Mouse (Mus musculus): ENCODE results near the gene Il27. TPM values are rescaled to one million over a fixed set of nuclear protein-coding genes. Genes with fewer than 3 reads are reported as not detected.

Il27 gene
- polyA plus RNA-seq, 2 experiments = not detected

GRCm38 (mm10) chr7:126541661-126542060, 53.1 kb downstream of the Il27 start:
- ATAC-seq (ENCODE audit: low FRiP score, low read depth) = no peak
- peaks cover 17% of the 10 kb centered on the region for H3K36me3 ChIP-seq (ENCODE audit: control insufficient read depth, insufficient read depth, low read length)
- no peak overlapping the region for H3K9ac ChIP-seq (ENCODE audit: low read depth, low read length, severe bottlenecking)

More at GRCm38 (mm10) chr7:126541661-126542060, 53.1 kb downstream of the Il27 start:
- peaks cover 5% of the 10 kb centered on the region for H3K27me3 ChIP-seq (ENCODE audit: control insufficient read depth, insufficient read depth, low read length)
- H3K4me1 ChIP-seq (ENCODE audit: control insufficient read depth, insufficient read depth, low read length) = no peaks in the 10 kb centered on the region
- WGBS = 84% methylated on average over 1 of the region's 1 CpGs
- no peak overlapping the region for H3K4me3 ChIP-seq (replicated peaks; ENCODE audit: low read length)
- no peak for DNase-seq (ENCODE audit: low spot score)
- no peak for TF ChIP-seq POLR2A (IDR thresholded peaks at IDR 0.05; ENCODE audit: borderline replicate concordance, extremely low read depth, insufficient read depth, insufficient read length)
- H3K9me3 ChIP-seq (ENCODE audit: control insufficient read depth, low read length) = no peaks in the 10 kb centered on the region
- no peak overlapping the region for H3K27ac ChIP-seq (replicated peaks; ENCODE audit: low read depth, low read length)
- no peak overlapping the region for H3K4me2 ChIP-seq (replicated peaks; ENCODE audit: low read depth, low read length, severe bottlenecking)

Small RNA genes within 50 kb of the gene (microRNA-seq; reads per million reads assigned to microRNA genes)
- gene Mir7059 = 0.69 reads per million

Other genes starting within 250 kb of the Il27 start
- gene Lat, start 225.4 kb downstream of the Il27 start, polyA plus RNA-seq (2012; rRNA removed) = 3.7 and 4.1 TPM in 2 replicates
- 2.7 and 4.1 TPM in 2 replicates for gene Lat, start 225.4 kb downstream of the Il27 start, polyA plus RNA-seq (2014; fragmentation: Nextera tagmentation; extraction: Ambion mirVana)
- gene Spns1, start 217.5 kb downstream of the Il27 start, polyA plus RNA-seq (2012; rRNA removed) = 158 and 195 TPM in 2 replicates
- 47.0 and 51.7 TPM in 2 replicates for gene Spns1, start 217.5 kb downstream of the Il27 start, polyA plus RNA-seq (2014; fragmentation: Nextera tagmentation; extraction: Ambion mirVana)
- gene Nfatc2ip, start 198.2 kb downstream of the Il27 start, polyA plus RNA-seq (2012; rRNA removed) = 10.2 and 11.9 TPM in 2 replicates
- gene Nfatc2ip, start 198.2 kb downstream of the Il27 start, polyA plus RNA-seq (2014; fragmentation: Nextera tagmentation; extraction: Ambion mirVana) = 3.1 and 3.5 TPM in 2 replicates
- gene Cd19, start 180.1 kb downstream of the Il27 start, polyA plus RNA-seq (2012; rRNA removed) = 0.09 and 0.18 TPM in 2 replicates
- gene Cd19, start 180.1 kb downstream of the Il27 start, polyA plus RNA-seq (2014; fragmentation: Nextera tagmentation; extraction: Ambion mirVana) = 0.19 TPM in 1 of 2 replicates, not detected in the other
- 35.1 and 35.2 TPM in 2 replicates for gene Rabep2, start 166.2 kb downstream of the Il27 start, polyA plus RNA-seq (2012; rRNA removed)
- gene Rabep2, start 166.2 kb downstream of the Il27 start, polyA plus RNA-seq (2014; fragmentation: Nextera tagmentation; extraction: Ambion mirVana) = 30.7 and 31.2 TPM in 2 replicates
- 89.8 and 106 TPM in 2 replicates for gene Atp2a1, start 131.8 kb downstream of the Il27 start, polyA plus RNA-seq (2012; rRNA removed)
- 93.9 and 131 TPM in 2 replicates for gene Atp2a1, start 131.8 kb downstream of the Il27 start, polyA plus RNA-seq (2014; fragmentation: Nextera tagmentation; extraction: Ambion mirVana)
- 83.3 and 94.6 TPM in 2 replicates for gene Sh2b1, start 119.5 kb downstream of the Il27 start, polyA plus RNA-seq (2012; rRNA removed)
- gene Sh2b1, start 119.5 kb downstream of the Il27 start, polyA plus RNA-seq (2014; fragmentation: Nextera tagmentation; extraction: Ambion mirVana) = 50.2 and 53.7 TPM in 2 replicates
- gene Tufm, start 107.6 kb downstream of the Il27 start, polyA plus RNA-seq (2012; rRNA removed) = 109 and 111 TPM in 2 replicates
- 125 TPM in 2 replicates for gene Tufm, start 107.6 kb downstream of the Il27 start, polyA plus RNA-seq (2014; fragmentation: Nextera tagmentation; extraction: Ambion mirVana)
- 170 and 223 TPM in 2 replicates for gene Atxn2l, start 91.5 kb downstream of the Il27 start, polyA plus RNA-seq (2012; rRNA removed)
- gene Atxn2l, start 91.5 kb downstream of the Il27 start, polyA plus RNA-seq (2014; fragmentation: Nextera tagmentation; extraction: Ambion mirVana) = 51.4 and 56.2 TPM in 2 replicates
- 107 and 115 TPM in 2 replicates for gene Eif3c, start 28.5 kb downstream of the Il27 start, polyA plus RNA-seq (2012; rRNA removed)
- gene Eif3c, start 28.5 kb downstream of the Il27 start, polyA plus RNA-seq (2014; fragmentation: Nextera tagmentation; extraction: Ambion mirVana) = 169 and 171 TPM in 2 replicates
- 0.96 and 1.0 TPM in 2 replicates for gene Apobr, start 10.0 kb downstream of the Il27 start, polyA plus RNA-seq (2012; rRNA removed)
- gene Apobr, start 10.0 kb downstream of the Il27 start, polyA plus RNA-seq (2014; fragmentation: Nextera tagmentation; extraction: Ambion mirVana) = 1.1 and 1.5 TPM in 2 replicates
- 55.4 and 81.7 TPM in 2 replicates for gene Cln3, start 9.1 kb downstream of the Il27 start, polyA plus RNA-seq (2012; rRNA removed)
- gene Cln3, start 9.1 kb downstream of the Il27 start, polyA plus RNA-seq (2014; fragmentation: Nextera tagmentation; extraction: Ambion mirVana) = 34.6 and 35.5 TPM in 2 replicates
- gene Nupr1, start 35.9 kb upstream of the Il27 start, polyA plus RNA-seq (2012; rRNA removed) = 5.8 and 11.6 TPM in 2 replicates
- gene Nupr1, start 35.9 kb upstream of the Il27 start, polyA plus RNA-seq (2014; fragmentation: Nextera tagmentation; extraction: Ambion mirVana) = 10.9 and 19.2 TPM in 2 replicates
- 49.8 and 61.6 TPM in 2 replicates for gene Sgf29, start 54.4 kb upstream of the Il27 start, polyA plus RNA-seq (2012; rRNA removed)
- 56.0 and 64.2 TPM in 2 replicates for gene Sgf29, start 54.4 kb upstream of the Il27 start, polyA plus RNA-seq (2014; fragmentation: Nextera tagmentation; extraction: Ambion mirVana)
- 6.9 and 7.0 TPM in 2 replicates for gene Sult1a1, start 81.5 kb upstream of the Il27 start, polyA plus RNA-seq (2012; rRNA removed)
- gene Sult1a1, start 81.5 kb upstream of the Il27 start, polyA plus RNA-seq (2014; fragmentation: Nextera tagmentation; extraction: Ambion mirVana) = 10.3 TPM in 2 replicates
- 37.3 and 50.4 TPM in 2 replicates for gene Bola2, start 100.5 kb upstream of the Il27 start, polyA plus RNA-seq (2012; rRNA removed)
- gene Bola2, start 100.5 kb upstream of the Il27 start, polyA plus RNA-seq (2014; fragmentation: Nextera tagmentation; extraction: Ambion mirVana) = 121 and 122 TPM in 2 replicates
- gene Slx1b, start 100.8 kb upstream of the Il27 start, polyA plus RNA-seq (2012; rRNA removed) = 33.2 and 44.0 TPM in 2 replicates
- gene Slx1b, start 100.8 kb upstream of the Il27 start, polyA plus RNA-seq (2014; fragmentation: Nextera tagmentation; extraction: Ambion mirVana) = 8.6 and 9.9 TPM in 2 replicates
- gene Coro1a, start 112.8 kb upstream of the Il27 start, polyA plus RNA-seq (2012; rRNA removed) = 33.4 and 45.7 TPM in 2 replicates
- gene Coro1a, start 112.8 kb upstream of the Il27 start, polyA plus RNA-seq (2014; fragmentation: Nextera tagmentation; extraction: Ambion mirVana) = 43.0 and 45.0 TPM in 2 replicates
- gene Mapk3, start 164.7 kb upstream of the Il27 start, polyA plus RNA-seq (2012; rRNA removed) = 134 and 151 TPM in 2 replicates
- gene Mapk3, start 164.7 kb upstream of the Il27 start, polyA plus RNA-seq (2014; fragmentation: Nextera tagmentation; extraction: Ambion mirVana) = 51.0 and 52.4 TPM in 2 replicates
- gene Gdpd3, start 171.4 kb upstream of the Il27 start, polyA plus RNA-seq (2012; rRNA removed) = 13.6 and 15.0 TPM in 2 replicates
- gene Gdpd3, start 171.4 kb upstream of the Il27 start, polyA plus RNA-seq (2014; fragmentation: Nextera tagmentation; extraction: Ambion mirVana) = 3.2 and 4.3 TPM in 2 replicates
- 144 and 202 TPM in 2 replicates for gene Ypel3, start 182.0 kb upstream of the Il27 start, polyA plus RNA-seq (2012; rRNA removed)
- gene Ypel3, start 182.0 kb upstream of the Il27 start, polyA plus RNA-seq (2014; fragmentation: Nextera tagmentation; extraction: Ambion mirVana) = 131 and 151 TPM in 2 replicates
- gene Tbx6, start 186.5 kb upstream of the Il27 start, polyA plus RNA-seq (2012; rRNA removed) = 2.0 and 2.7 TPM in 2 replicates
- 0.29 and 0.41 TPM in 2 replicates for gene Tbx6, start 186.5 kb upstream of the Il27 start, polyA plus RNA-seq (2014; fragmentation: Nextera tagmentation; extraction: Ambion mirVana)
- 238 and 252 TPM in 2 replicates for gene Ppp4c, start 197.6 kb upstream of the Il27 start, polyA plus RNA-seq (2012; rRNA removed)
- 268 and 269 TPM in 2 replicates for gene Ppp4c, start 197.6 kb upstream of the Il27 start, polyA plus RNA-seq (2014; fragmentation: Nextera tagmentation; extraction: Ambion mirVana)
- 1.6 and 2.0 TPM in 2 replicates for gene Fam57b, start 202.7 kb upstream of the Il27 start, polyA plus RNA-seq (2012; rRNA removed)
- 0.21 and 0.44 TPM in 2 replicates for gene Fam57b, start 202.7 kb upstream of the Il27 start, polyA plus RNA-seq (2014; fragmentation: Nextera tagmentation; extraction: Ambion mirVana)
- gene 4930451I11Rik, start 236.7 kb upstream of the Il27 start, polyA plus RNA-seq (2012; rRNA removed) = not detected in 2 replicates
- not detected in 2 replicates for gene 4930451I11Rik, start 236.7 kb upstream of the Il27 start, polyA plus RNA-seq (2014; fragmentation: Nextera tagmentation; extraction: Ambion mirVana)

All from limb, embryonic 14.5 days (tissue).